Mouse (Mus musculus) liver, embryonic 14.5 days (tissue): Measurements from ENCODE around the gene Cox4i2.

ENCODE experiments used
- CTCF ChIP-seq: IDR thresholded peaks from 2 replicates; pipeline ENCODE4 v1.5.1; 2016; ENCODE audit warnings: antibody characterized with exemption, low read depth, control low read depth
- EP300 ChIP-seq: IDR thresholded peaks from 2 replicates; pipeline ENCODE4 v1.6.1; 2016; ENCODE audit warnings: antibody characterized with exemption, low read depth

DNA sequence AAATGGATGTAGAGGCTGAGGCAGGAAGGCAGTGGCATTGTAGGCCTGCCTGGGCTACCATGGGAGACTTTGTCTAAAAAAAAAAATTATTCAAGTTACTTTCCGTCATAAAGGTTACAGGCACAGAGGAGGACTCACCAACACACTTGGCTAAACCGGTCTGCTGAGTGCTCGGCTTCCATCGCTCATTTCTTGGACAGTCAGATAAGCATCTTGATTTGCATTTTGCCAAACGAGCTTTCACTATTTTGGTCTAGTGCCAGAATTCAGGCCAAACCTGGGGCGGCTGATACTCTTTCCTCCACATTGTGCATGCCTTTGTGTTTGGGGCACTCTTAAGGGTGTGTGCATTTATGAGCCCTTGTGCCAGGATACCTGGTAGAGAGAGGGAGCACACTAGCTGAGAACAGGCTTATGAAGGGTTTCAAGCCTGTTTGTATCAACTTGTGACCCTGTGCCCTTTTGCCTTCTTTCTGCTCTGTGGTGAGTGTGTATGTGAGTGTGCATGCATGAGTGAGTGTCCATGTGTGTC lies 37.7 kb upstream of the Cox4i2 start:
- TF ChIP-seq CTCF (no peak), EP300 (no peak)
